Mouse (Mus musculus): ENCODE measurements around the gene Abhd16b.

Gene Abhd16b

GRCm38 (mm10) chr2:181537444-181538047, 44.5 kb downstream of the Abhd16b start:
- in situ Hi-C loops (cut with MboI, MseI), result no loop called here

- in situ Hi-C loops (cut with MboI, MseI), result no loop called here
Measured at GRCm38 (mm10) chr2:181541761-181542380, 48.9 kb downstream of the Abhd16b start.

Data from regulatory T cell (primary cell).